Mouse (Mus musculus) limb, embryonic 14.5 days (tissue): ENCODE results near the gene Mrtfb. TPM values are rescaled to one million over a fixed set of nuclear protein-coding genes. Genes with fewer than 3 reads are reported as not detected.

ENCODE experiments used
- ATAC-seq: fragments of 200-750 bp; cut with Nextera tagmentation; 2 replicates; pipeline ENCODE4 v1.8.0; 2017; ENCODE audit warnings: low read depth, moderate number of reproducible peaks, moderate TSS enrichment; ENCODE audit not compliant: low FRiP score
- DNase-seq: peaks from one replicate; pipeline ENCODE4 v3.0.0-alpha.2; 2015; ENCODE audit warnings: low spot score
- H3K27ac ChIP-seq: fragments of 300-500 bp; sonication (generic); replicated peaks from 2 replicates; pipeline ENCODE4 v1.5.1; 2014; ENCODE audit warnings: low read depth, mild to moderate bottlenecking, low read length, moderate library complexity, mixed read lengths
- H3K27me3 ChIP-seq: fragments of 300-500 bp; sonication (generic); 2 replicates; pipeline ENCODE4 v1.6.1; 2014; ENCODE audit warnings: low read length, mixed read lengths; ENCODE audit not compliant: control insufficient read depth, insufficient read depth
- H3K36me3 ChIP-seq: fragments of 300-500 bp; sonication (generic); 2 replicates; pipeline ENCODE4 v1.6.1; 2014; ENCODE audit warnings: mild to moderate bottlenecking, low read length, moderate library complexity, mixed read lengths; ENCODE audit not compliant: control insufficient read depth, insufficient read depth
- H3K4me1 ChIP-seq: fragments of 300-500 bp; sonication (generic); 2 replicates; pipeline ENCODE4 v1.6.1; 2014; ENCODE audit warnings: antibody characterized with exemption, low read length, mixed read lengths; ENCODE audit not compliant: control insufficient read depth, insufficient read depth
- H3K4me2 ChIP-seq: fragments of 300-500 bp; sonication (generic); replicated peaks from 2 replicates; pipeline ENCODE4 v1.6.1; 2014; ENCODE audit warnings: low read depth, mild to moderate bottlenecking, low read length, moderate library complexity; ENCODE audit not compliant: severe bottlenecking
- H3K4me3 ChIP-seq: fragments of 300-500 bp; sonication (generic); replicated peaks from 2 replicates; pipeline ENCODE4 v1.5.1; 2014; ENCODE audit warnings: low read length
- H3K9ac ChIP-seq: fragments of 300-500 bp; sonication (generic); 2 replicates; pipeline ENCODE4 v1.6.1; 2014; ENCODE audit warnings: mild to moderate bottlenecking, low read depth, low read length, moderate library complexity; ENCODE audit not compliant: severe bottlenecking
- H3K9me3 ChIP-seq: fragments of 300-500 bp; sonication (generic); 2 replicates; pipeline ENCODE4 v1.6.1; 2016; ENCODE audit warnings: low read length; ENCODE audit not compliant: control insufficient read depth
- POLR2A ChIP-seq: fragments of 200-500 bp; IDR thresholded peaks from 2 replicates; pipeline ENCODE4 v1.8.0; 2012; ENCODE audit warnings: inconsistent platforms, mild to moderate bottlenecking, moderate library complexity, borderline replicate concordance; ENCODE audit not compliant: insufficient read depth, insufficient read length; ENCODE audit errors: extremely low read depth
- WGBS: fragments of 180-500 bp; shearing (Covaris S2); extraction: QIAGEN DNeasy Blood & Tissue Kit; methylation state at CpG from one replicate; pipeline ENCODE4 v1.1.7; 2014; 5-methylcytosine and 5-hydroxymethylcytosine counted together
- polyA plus RNA-seq, 2 experiments: library from polyadenylated mRNA; depleted of rRNA in 1 of 2; stranded (reverse) in 1 of 2; unstranded in 1 of 2; fragments of >200 nt; fragmentation: Nextera tagmentation in 1 of 2; extraction: Ambion mirVana in 1 of 2; gene quantifications; 2 replicates each; pipeline versions ENCODE4 v1.2.1 to v1.2.3; 2012 to 2014

Mrtfb gene
- polyA plus RNA-seq, 2 experiments = 11.8 to 26.0 TPM

- Histone ChIP-seq H3K9me3 (no peaks in the 10 kb centered on the region), H3K27me3 (peaks cover 10% of the 10 kb centered on the region; the same call in 1 of the 2 replicates), H3K9ac (no peak overlapping the region), H3K4me2 (no peak overlapping the region), H3K36me3 (no peaks in the 10 kb centered on the region), H3K4me1 (peaks cover 7% of the 10 kb centered on the region), H3K27ac (no peak overlapping the region), H3K4me3 (no peak overlapping the region)
- no peak for TF ChIP-seq POLR2A
- DNase-seq (no peak), ATAC-seq (no peak)
- 48% methylated on average over 1 of the region's 1 CpGs for WGBS
Observed at GRCm38 (mm10) chr16:13443764-13444163, 187.5 kb downstream of the Mrtfb start.

GRCm38 (mm10) chr16:13445461-13445860 is 189.2 kb downstream of the Mrtfb start:
- no peak overlapping the region for H3K4me3 ChIP-seq

GRCm38 (mm10) chr16:13446488-13446887 is 190.2 kb downstream of the Mrtfb start:
- no peak for TF ChIP-seq POLR2A
- peak overlapping the region; percentile 83 for H3K4me3 ChIP-seq
- H3K9ac ChIP-seq = peak overlapping the region; percentile 79
- ATAC-seq (0 out of 2 replicates have a peak, but pooled peaks have one; percentile 20), DNase-seq (peak; percentile 15)
- WGBS = 22% methylated on average over 15 of the region's 15 CpGs
- no peak overlapping the region for H3K27ac ChIP-seq
- peaks cover 10% of the 10 kb centered on the region for H3K4me1 ChIP-seq
- H3K36me3 ChIP-seq = no peaks in the 10 kb centered on the region
- peaks cover 13% of the 10 kb centered on the region; the same call in 1 of the 2 replicates for H3K27me3 ChIP-seq
- H3K9me3 ChIP-seq = no peaks in the 10 kb centered on the region
- peak overlapping the region; percentile 97 for H3K4me2 ChIP-seq

More at GRCm38 (mm10) chr16:13445461-13445860, 189.2 kb downstream of the Mrtfb start:
- H3K4me2 ChIP-seq = no peak overlapping the region
- ATAC-seq = no peak
- no peak for TF ChIP-seq POLR2A
- peaks cover 13% of the 10 kb centered on the region; the same call in 1 of the 2 replicates for H3K27me3 ChIP-seq
- no peak overlapping the region for H3K27ac ChIP-seq
- peaks cover 8% of the 10 kb centered on the region for H3K4me1 ChIP-seq
- H3K36me3 ChIP-seq = no peaks in the 10 kb centered on the region
- WGBS = 68% methylated on average over 5 of the region's 5 CpGs
- no peaks in the 10 kb centered on the region for H3K9me3 ChIP-seq
- no peak overlapping the region for H3K9ac ChIP-seq
- no peak for DNase-seq

- H3K27ac ChIP-seq = no peak overlapping the region
- no peak for TF ChIP-seq POLR2A
- H3K4me2 ChIP-seq = peak overlapping the region; percentile 97
- H3K36me3 ChIP-seq = no peaks in the 10 kb centered on the region
- ATAC-seq (peak; percentile 5; the same call in 1 of the 2 replicates), DNase-seq (no peak)
- H3K4me1 ChIP-seq = peaks cover 10% of the 10 kb centered on the region
- no peaks in the 10 kb centered on the region for H3K9me3 ChIP-seq
- H3K4me3 ChIP-seq = peak overlapping the region; percentile 83
- H3K27me3 ChIP-seq = peaks cover 13% of the 10 kb centered on the region; the same call in 1 of the 2 replicates
- H3K9ac ChIP-seq = peak overlapping the region; percentile 79
- 2% methylated on average over 10 of the region's 11 CpGs for WGBS
Observed at GRCm38 (mm10) chr16:13446971-13447283, 190.6 kb downstream of the Mrtfb start.

GRCm38 (mm10) chr16:13447284-13448050 is 191.2 kb downstream of the Mrtfb start:
- Histone ChIP-seq H3K27me3 (peaks cover 13% of the 10 kb centered on the region; the same call in 1 of the 2 replicates), H3K4me3 (peak overlapping the region; percentile 83), H3K4me1 (peaks cover 10% of the 10 kb centered on the region), H3K9ac (peak overlapping the region; percentile 79), H3K27ac (peak overlapping the region; percentile 48; the same call in 1 of the 2 replicates), H3K36me3 (no peaks in the 10 kb centered on the region), H3K4me2 (peak overlapping the region; percentile 97), H3K9me3 (no peaks in the 10 kb centered on the region)
- ATAC-seq (peak; percentile 73), DNase-seq (peak; percentile 26)
- no peak for TF ChIP-seq POLR2A
- WGBS = 0% methylated on average over 19 of the region's 43 CpGs
